Mouse (Mus musculus): ENCODE results near the gene Nlgn3.
A peak's percentile ranks its signal among the peaks of the same experiment; 100 is the strongest.

Gene Nlgn3

GRCm38 (mm10) chrX:101299055-101299454 is at the start of gene Nlgn3:
TSS of gene Nlgn3 (plus strand) at chrX:101299168.
- no peak for DNase-seq (ENCODE audit: low spot score)

- peak; percentile 64 for DNase-seq (ENCODE audit: low spot score)
Measured at GRCm38 (mm10) chrX:101253952-101254729, 44.8 kb upstream of the Nlgn3 start, which contains the start of gene Foxo4. TSS of gene Foxo4 (plus strand) at chrX:101254528.

DNA sequence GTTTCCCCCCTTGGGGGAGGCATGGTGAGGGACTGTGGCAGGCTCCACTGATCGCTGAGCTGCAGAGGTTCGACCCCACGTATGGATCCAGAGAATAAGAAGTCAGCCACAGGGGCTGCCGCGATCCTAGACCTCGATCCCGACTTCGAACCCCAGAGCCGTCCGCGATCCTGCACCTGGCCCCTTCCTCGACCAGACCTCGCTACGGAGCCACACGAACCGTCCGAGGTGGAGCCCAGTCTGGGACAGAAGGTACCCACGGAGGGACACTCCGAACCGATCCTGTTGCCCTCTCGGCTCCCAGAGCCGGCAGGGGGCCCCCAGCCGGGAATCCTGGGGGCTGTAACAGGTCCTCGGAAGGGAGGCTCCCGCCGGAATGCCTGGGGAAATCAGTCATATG is 44.2 kb upstream of the Nlgn3 start:
- no peak for DNase-seq (ENCODE audit: low spot score)

DNA sequence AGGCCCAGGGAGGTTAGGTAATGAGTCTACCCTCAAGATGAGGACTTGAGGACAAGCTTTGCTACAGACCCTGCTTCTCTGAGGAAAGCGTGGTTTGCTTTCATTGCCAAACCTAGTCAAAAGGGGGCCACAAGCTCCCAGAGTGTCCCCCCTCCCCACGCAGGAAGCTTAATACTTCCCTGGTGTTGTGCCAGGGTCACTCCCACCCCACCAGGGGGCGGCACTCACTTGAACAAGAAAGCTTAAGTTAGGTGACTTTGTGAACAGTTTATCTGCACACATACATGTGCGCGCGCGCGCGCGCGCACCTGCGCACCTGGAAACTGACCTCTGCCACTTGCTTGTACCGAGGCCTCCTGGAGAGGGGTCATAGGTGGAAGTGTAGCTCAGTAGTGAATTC is 42.4 kb upstream of the Nlgn3 start:
- no peak for DNase-seq (ENCODE audit: low spot score)

DNA sequence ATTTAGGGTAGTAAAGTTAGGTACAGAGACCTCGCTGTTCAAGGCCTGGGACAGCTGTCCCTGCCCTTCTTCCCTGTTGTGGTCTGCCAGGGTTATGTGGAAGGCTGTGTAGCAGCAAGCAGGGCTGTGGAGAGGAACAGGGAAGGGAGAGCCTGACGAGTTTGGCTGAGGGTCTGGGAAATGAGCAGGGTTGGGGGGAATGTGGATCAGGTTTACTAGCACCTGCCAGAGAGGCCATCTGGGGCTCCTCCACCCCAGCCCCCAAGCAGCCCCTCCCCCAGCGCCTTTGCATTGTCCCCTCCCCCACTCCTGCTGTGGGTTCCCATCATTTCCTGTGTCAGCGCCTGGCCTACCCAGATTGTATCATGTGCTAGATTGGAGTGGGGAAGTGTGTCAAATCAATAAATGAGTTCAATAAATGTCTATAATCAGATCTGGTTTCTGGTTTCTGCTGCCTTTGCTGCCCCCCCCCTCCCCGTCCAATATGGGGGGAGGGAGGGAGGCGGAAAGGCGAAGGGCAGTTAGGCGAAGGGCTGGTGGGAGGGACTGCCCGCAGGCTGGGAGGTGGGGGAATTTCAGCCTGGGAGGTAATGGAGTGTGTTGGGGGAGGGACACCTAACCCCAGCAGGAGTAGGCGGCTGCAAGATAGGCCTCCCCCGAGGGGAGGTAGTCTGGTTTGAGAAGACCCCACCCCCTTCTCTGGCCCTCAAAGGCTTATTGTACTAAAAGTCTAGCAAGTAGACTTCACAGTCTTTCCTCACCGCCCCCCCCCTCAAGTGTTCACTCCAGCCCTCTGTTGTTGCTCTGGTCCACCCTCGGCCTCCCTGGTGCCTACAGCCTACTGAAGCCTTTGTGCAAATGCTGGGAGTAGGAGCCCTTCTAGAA is 38.3 kb upstream of the Nlgn3 start:
- DNase-seq (ENCODE audit: low spot score), result no peak

GRCm38 (mm10) chrX:101263892-101264291 is 35.1 kb upstream of the Nlgn3 start, which contains the start of gene Gm614:
TSS of gene Gm614 (minus strand) at chrX:101263992.
- no peak for DNase-seq (ENCODE audit: low spot score)

GRCm38 (mm10) chrX:101266631-101267030 is 32.3 kb upstream of the Nlgn3 start:
- no peak for DNase-seq (ENCODE audit: low spot score)

DNA sequence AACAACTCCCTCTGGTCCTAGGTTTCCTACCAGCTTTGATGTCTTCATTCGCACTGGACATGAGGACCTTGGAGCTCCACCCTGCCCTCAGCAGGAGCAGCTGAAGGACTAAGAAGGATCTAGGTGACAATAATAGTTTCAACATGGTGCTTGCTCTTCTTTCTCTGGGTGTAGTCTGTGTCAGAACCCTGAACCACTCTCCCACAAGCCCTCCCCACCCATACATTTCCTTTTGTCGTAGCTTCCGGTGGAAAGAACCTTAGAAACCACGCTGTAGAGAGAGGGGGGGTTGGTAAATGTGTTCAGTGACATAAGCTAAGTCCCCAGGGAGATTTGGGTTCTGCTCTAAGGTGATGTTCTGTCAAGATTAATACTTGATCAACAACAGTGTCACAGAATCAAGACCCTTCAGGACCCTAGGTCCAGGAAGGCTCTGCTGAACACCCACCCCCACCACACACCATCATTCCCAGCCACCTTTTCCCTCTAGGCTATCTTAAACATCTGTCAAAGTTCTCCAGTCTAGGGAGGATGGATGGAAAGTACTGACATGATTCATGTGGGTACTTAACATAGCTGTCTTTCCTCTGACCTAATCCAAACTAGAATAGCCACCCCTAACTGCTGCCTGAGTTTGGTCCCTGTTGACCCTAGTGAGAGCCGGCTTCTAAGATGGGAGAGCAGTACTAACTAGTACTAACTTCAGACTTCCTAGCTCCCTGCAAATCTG is 30.8 kb upstream of the Nlgn3 start, which contains the start of gene Il2rg:
TSS of gene Il2rg (minus strand) at position 231 of the 730 bp plus-strand sequence.
- DNase-seq (ENCODE audit: low spot score), result no peak

DNA sequence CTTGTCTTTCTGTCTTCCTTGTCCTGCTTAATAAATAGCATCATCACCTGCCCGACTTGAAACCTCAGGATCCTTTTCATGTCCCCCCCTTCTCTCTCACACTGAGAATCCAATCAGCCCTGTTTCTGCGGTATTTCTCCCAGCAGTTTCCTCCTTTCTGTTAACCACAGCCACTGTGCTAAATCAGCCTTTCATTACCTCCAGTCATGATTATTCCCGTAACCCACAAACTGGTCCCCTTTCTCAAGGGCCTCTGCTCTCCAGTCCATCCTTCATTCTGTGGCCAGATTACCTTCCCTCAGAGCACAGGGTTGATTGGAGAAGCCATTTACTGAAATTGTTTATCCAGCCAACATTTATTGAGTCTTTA is 30.2 kb upstream of the Nlgn3 start, which contains the start of gene Gm20489:
TSS of gene Gm20489 (minus strand) at position 269 of the 370 bp plus-strand sequence.
- no peak for DNase-seq (ENCODE audit: low spot score)

DNA sequence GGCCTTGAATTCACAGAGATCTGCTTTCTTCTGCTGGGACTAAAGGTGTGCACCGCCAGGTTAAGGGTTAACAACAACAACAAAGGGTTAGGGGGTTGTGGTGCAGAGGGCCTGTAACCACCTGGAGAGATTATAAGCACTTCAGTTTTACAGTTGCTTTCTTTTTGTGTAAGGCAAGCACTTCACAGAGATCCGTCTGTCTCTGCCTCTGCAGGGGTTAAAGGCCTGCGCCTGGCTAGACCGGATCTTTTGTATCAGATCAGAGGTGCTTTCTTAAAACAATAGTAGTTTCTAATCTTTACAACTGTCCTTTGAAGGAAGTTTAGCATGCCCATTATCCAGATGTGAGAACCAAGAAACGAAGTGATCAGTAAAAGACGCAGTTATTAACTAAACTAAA is 25.6 kb upstream of the Nlgn3 start:
- DNase-seq (ENCODE audit: low spot score), result no peak

DNA sequence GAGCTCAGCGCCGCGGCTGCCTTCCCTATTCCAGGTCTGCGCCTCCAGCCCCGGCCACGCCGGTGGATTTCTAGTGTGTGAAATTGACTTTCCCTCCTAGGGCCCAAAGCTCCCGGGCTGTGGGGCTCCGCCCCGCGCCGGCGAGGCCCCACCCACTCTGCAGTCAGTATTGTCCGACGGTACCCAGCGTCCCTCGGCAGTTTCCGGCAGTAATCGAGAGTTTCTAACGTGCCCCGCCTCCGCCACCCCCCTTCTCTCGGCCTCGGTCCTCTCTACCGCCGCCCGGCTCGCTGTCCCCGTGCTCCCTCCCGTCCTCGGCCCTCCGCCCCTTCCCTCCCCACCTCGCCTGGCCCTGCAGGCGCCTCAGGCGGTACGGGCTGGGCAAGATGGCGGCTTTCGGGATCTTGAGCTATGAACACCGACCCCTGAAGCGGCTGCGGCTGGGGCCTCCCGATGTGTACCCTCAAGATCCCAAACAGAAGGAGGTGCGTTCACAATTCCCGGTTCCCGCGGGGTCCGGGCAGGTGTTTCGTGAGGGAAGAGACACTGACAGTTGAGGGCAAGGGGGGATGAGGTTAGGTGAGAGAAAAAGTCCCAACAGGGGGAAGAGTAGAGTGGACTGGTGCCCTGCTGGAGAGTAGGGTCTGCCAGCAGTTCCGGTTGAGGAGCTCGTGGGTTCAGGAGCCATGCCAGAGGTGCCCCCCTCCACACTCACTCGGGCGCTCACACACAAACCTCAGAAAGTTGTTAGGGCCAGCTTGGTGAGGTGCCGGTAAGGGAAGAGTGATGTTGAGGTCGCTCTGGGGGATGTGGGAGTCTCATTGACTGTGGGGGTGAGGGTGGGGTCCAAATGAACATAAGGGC is 24.9 kb upstream of the Nlgn3 start, which contains the start of gene Med12:
TSS of gene Med12 (plus strand) at position 156 of the 864 bp plus-strand sequence.
- peak; percentile 69 for DNase-seq (ENCODE audit: low spot score)

DNA sequence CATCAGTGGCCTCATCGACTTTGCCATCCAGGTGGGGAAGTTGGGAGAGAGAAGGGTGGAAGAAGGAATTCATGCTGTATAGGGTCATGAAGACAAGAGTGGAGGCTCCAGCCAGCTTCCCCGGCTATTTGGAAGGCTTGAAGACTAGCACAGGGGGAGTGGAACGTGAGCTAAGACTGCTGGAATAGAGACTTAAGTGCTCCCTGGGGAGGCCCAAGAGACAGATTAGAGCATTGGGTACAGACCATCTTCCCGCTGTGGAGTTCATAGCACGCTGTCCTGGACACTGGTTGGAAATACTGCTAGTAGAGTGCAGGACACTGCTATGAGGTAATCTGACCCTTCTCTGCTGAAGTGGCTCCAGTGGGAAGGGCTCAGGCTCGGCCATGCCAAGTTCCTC is 16.2 kb upstream of the Nlgn3 start:
- DNase-seq (ENCODE audit: low spot score), result no peak

DNA sequence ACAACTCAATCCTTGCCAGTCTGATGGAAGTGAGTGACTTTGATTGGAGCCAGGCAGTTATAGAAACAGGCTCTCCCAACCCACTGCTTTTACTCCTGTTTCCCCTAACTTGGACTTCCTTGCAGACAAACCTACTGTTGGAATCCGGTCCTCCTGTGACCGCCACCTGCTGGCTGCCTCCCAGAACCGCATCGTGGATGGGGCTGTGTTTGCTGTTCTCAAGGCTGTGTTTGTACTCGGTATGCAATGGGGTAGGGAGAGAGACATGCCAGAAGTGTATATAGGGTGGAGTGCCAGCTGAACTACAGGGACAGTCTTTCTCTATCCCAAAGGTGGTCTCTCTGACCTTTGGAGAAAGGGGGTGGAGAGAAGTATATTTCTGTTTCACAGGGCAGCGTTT is 13.4 kb upstream of the Nlgn3 start:
- peak; percentile 31 for DNase-seq (ENCODE audit: low spot score)

- DNase-seq (ENCODE audit: low spot score), result no peak
Measured at GRCm38 (mm10) chrX:101285953-101286670, 12.9 kb upstream of the Nlgn3 start.

GRCm38 (mm10) chrX:101287543-101287942 is 11.4 kb upstream of the Nlgn3 start:
- DNase-seq (ENCODE audit: low spot score), result no peak

- no peak for DNase-seq (ENCODE audit: low spot score)
Measured at GRCm38 (mm10) chrX:101288432-101288831, 10.5 kb upstream of the Nlgn3 start.

DNA sequence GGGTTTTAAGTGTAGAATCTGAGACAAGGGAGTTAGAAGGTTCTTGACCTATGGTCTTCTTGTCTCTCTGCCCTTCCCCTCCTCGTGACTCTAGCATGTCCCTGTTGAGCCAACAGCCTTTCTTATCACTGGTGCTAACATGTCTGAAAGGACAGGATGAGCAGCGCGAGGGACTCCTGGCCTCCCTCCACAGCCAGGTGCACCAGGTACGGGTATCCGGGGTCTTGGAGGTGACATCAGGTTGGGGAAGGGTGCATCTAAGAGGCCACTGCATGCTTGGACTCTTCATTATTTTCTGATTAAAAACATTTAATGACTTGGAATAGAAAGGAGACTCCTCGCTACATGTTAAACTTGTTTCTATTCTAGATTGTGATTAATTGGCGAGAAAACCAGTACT is 9.9 kb upstream of the Nlgn3 start:
- no peak for DNase-seq (ENCODE audit: low spot score)

- no peak for DNase-seq (ENCODE audit: low spot score)
Measured at GRCm38 (mm10) chrX:101290111-101290510, 8.9 kb upstream of the Nlgn3 start.

- DNase-seq (ENCODE audit: low spot score), result no peak
Measured at GRCm38 (mm10) chrX:101299473-101300426, 782 bp downstream of the Nlgn3 start.
